Mouse (Mus musculus) lung, postnatal 10 days (tissue): ENCODE measurements around the gene Fanci.

Experiments used
- DNase-seq: peaks from one replicate; pipeline ENCODE4 v3.0.0; 2021

Gene Fanci

DNA sequence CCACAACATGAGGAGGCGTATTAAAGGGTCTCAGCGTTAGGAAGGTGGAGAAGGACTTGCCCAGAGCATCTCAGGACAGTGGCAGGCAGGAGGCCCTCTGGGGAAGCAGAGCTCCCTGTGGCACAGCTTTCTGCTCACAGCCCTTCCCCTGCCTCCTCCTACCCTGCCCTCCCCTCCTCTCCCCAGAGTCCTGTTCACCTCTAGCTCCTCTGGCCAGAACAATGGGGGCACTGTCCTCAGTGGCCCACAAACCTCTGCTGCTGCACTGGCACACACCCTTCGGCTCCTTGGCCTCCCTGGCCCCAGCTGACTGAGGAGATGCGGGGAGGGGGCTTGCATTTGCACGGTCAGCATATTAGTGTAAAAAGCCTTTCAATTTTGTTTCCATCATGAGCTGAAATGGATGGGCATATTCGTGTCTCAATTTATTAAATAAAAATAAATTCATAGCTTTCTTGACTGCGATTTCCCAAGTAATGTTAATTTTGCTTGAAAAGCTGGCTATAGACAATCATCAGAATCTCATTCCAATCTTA lies 3.0 kb upstream of the Fanci start:
- DNase-seq = no peak

DNA sequence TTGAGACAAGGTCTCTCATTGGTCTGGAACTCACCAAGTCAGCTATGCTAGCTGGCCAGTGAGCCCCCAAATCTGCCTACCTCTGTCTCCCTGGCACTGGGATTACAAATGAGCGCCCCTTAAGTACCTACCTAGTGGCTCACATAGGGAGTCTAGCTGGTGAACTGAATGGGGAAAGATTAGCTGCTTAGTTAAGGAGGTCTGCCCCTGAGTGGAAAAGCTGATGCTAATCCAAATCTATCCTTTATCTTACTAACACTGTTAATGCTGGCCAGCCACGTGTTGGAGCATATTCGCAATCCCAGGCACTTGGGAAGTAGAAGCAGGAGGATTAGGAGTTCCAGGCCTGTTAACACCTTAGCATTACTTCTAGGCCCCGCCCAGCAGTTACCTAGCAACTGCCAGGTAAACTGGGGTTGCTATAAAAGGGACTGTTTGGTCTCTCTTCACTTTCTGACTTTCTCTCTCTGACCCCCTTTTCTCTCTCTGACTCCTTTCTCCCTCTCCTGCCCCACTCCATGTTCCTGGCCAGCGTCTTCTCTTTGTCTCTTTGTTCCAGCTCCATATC lies 1.5 kb upstream of the Fanci start:
- DNase-seq = peak; percentile 25

DNA sequence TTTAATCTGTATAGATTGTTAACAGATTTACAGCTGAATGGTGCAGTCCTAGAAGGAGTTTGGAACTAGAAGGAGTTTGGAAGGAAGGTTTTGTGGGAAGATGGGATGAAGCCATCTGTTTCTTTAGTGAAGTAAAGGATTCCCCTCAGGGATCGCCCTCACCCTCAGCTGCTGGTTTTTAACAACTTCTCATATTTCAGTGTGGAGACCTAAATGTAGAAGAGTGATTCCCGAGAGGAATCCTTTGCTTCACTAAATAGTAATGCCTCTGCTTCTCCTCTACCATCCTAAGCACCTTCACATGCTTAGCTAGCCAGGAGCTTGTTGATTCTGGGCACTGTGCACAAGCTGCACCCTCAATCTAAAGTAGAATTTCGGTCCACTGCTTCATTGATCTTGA lies 258 bp upstream of the Fanci start:
- DNase-seq = no peak

DNA sequence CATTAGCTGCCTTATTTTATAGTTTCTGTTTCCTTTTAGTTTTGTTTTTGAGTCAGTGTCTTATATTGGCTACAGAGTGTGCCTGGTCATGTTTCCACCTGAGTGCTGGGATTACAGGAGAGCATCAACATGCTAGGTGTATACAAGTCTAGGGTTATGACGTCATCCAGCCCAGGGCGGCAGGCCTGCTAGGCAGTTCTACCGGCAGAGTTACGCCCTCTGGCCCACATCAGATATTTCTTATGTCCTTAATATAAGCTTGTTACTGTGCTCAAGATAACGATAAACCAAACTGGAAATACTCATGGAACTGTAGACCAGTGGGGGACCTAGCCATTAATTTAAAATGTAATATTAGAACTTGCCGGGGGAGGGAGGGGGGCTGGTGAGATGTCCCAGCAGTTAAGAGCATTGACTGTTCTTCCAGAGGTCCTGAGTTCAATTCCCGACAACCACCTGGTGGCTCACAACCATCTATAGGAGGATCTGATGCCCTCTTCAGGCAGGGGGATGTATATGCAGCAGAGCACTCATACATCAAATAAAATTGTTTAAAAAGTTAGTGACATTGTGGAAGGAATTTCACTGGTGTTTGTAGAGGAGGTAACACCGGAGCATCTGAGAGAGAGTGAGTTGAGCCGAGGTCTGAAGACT lies 1.3 kb downstream of the Fanci start:
- no peak for DNase-seq

DNA sequence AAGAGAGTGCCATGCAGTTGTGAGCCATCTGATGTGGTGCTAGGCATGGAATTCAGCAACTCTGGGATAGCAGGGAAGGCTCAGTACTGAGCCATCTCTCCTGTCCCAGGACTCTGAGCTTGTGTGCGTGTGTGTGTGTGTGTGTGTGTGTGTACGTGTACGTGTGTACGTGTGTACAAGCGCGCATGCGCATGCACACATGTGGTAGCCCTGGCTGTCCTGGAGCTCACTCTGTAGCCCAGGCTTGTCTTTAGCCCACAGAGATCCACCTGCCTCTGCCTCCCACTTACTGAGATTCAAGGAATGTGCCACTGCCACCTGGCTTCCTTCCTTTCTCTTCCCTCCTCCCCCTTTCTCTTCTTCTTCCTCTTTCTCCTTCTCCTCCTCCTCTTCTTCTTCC lies 2.2 kb downstream of the Fanci start:
- DNase-seq = no peak

DNA sequence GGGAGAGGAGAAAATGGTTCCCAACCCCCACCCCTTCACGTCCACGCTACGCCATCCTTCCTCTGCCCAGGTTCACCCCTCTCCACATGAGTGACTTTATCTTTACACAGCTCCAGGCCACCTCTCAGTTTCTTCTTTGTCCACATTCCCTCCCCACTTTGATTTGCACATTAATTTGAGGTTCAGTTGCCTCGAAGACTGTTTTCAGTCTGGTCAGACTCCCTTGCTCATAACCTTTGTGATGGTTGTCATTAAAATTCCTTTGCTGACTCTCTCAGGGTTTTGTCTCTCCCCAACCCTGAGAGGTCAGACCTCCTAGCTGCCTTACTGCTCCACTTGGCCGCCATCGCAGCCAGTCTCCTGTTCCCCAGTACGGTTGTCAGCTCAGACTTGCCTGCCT lies 2.9 kb downstream of the Fanci start:
- DNase-seq = no peak

DNA sequence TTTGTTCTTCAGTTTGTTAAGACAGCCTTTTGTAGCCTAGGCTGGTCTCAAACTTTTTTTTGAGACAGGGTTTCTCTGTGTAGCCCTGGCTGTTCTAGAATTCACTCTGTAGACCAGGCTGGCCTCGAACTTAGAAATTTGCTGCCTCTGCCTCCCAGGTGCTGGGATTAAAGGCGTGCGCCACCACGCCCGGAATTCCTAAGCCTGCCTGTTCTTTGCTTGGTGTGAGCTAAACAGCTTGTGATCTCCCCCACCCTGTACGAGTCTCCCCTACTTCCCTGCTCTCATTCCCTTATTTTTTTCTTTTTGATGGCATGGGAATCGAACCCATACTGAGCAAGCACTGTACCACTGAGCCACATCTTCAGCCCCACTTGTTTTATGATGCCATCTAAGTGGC lies 3.5 kb downstream of the Fanci start:
- no peak for DNase-seq

DNA sequence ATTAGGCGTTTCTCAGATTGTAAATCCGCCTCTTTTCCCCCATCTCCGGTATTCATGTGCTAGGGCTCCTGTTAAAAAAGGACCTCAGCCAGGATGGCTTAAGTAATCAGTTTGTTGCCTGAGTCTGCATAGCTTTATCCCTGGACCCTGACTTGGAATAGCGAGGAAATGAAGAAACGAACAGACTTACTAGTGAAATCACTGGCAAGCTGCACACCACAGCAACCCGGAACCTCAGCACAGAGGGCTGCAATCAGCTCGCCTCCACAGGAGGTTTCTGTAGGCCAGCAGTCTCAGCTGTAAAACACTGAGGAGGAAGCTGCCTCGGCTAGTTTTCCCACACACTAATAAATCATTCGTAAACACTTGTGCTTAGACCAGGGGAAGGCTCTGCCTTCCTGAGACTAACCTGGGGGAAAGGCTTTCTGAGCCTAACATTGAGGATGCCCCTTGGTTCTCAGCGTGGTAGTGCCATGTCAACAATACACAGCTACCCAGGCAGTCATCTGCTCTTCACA lies 5.8 kb downstream of the Fanci start:
- DNase-seq = no peak

DNA sequence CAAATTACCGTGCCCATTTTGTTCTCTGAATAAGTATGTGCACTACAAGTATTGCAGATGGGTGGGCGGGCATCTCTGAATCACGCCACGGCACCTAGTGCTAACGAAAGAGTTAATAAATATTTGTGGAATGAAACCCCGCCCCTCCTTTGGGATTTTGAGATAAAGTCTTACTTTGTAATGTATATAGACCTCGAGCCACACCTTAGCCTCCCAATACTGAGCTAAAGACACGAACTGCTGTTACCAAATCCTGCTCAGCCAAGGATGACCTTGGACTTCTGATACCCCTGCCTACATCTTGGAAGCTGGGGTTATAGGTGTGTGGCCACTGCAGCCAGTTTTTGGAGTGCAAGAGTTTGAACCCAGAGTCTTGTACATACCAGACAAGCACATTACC lies 6.7 kb downstream of the Fanci start:
- DNase-seq = no peak

DNA sequence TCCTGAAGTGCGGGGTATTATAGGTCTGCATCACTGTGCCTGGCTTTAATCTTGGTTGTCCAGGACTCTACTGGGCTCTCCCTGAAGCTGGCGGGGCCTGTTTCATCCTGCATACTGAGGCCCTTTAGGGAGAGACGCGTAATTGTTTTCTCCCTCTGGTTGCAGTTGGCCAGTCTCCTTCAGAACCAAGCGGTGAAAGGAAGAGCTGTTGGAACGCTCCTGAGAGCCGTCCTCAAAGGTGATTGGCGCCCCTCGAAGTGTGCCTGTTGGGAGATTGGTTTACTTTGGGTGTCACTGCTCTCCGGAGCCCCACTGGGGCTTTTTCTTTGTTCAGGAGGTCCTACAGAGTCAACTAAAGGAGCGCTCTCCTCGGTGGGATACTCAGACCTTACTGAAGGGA lies 7.2 kb downstream of the Fanci start:
- no peak for DNase-seq

DNA sequence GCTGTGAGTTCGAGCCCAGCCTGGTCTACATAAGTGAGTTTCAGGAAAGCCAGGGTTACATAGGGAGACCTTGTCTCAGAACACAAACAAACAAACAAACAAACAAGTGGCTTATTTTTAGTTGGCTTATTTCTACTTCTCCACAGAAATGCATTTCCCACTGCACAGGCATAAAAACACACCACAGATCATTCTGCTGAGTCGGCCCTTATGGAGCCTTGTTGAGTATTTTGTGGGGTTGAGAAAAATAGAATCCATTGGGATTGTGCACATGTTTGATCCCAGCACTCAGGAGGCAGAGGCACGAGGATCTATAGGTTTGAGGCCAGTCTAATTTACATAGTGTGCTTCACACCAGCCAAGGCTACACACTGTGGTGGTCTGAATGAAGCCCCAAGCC lies 8.6 kb downstream of the Fanci start:
- no peak for DNase-seq

DNA sequence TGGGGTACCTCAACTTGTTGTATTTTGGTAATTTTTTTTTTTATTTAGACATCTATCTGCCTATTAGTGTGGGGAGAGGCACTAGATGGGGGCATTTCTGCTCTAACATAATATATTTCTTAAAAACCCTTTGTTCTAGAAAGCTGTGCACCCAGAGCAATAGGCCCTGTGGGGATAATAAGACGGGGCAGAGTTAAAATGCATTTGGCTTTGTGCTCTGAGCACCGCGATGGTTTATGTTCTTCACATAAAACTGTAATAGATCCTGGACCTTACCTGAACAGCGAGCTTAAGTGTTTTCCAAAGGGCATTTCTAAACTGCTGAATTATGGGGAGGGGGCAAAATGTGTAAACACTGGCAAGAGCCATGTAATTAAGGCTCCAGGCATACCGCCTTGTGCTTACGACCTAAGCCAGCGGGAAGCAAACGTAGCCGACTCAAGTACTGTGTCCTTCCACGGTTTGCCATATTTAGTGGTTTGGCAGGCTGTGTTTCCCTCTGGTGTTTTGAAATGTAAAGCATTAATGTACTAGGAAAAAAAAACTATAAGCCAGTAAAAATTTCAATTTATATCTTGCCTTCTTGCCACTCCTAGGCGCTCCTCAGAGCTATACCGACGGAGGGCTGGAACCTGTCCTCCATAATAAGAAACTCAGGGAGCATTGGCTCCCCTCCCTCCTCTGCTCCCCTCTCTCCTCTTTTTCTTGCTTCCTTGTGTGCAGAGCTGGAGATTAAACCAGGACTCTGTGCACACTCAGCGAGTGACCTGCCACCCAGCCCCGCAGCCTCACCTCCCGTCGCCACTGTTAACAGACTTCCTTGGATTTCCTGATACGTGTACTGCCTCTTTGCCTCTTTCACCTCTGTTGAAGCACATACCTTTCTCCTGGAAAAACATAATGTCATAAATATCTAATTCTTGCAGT lies 23.0 kb downstream of the Fanci start:
- DNase-seq = no peak

DNA sequence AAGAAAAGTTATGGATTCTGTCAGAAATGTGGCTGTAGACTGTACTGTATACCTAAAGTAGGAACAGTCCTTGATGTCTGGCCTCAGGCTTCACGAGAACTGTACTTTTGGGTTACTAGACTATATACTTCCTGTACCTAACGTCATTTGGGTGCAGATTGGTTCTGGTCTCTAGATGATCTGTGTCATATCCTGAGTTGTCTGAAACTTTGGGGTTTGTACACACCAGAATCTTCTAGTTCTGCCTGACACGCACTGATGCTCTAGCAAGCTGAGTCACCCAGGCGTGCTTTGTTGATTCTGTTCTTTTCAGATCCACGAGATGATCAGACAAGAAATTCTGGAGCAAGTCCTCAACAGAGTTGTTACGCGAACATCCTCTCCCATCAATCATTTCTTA lies 28.2 kb downstream of the Fanci start:
- DNase-seq = no peak

DNA sequence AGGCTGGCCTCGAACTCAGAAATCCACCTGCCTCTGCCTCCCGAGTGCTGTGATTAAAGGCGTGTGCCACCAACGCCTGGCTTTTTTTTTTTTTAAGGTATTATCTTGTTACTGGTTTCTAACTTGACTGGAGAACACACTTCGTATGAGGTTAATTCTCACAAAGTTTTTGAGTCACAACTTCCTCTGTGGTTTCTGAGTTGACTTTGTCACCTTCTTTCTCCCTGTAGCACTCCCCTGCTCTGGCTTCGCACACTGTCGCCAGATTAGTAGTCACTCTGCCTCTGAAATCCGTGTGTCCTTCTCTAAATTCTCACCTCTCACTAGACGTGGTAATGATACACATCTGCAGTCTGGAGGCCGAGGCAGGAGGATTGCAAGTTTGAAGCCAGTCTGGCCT lies 31.1 kb downstream of the Fanci start:
- DNase-seq = no peak

DNA sequence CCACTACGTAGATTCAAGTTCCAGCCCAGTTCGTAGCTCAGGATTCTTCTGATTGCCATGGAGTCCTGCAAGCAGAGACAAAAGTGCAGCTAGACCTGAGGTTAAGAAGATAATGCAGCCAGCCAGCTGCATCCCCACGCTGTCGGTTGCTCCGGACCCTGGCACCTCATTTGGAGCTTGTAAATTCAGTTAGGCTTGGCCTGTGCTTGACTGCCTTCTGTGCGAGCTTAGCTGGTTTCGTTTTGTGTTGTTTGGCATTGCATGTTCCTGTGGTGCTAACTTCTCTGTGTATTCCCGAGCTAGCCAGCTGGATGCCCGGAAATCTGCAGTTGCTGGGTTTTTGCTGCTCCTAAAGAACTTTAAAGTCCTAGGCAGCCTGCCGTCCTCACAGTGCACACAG lies 34.1 kb downstream of the Fanci start:
- DNase-seq = peak; percentile 14

DNA sequence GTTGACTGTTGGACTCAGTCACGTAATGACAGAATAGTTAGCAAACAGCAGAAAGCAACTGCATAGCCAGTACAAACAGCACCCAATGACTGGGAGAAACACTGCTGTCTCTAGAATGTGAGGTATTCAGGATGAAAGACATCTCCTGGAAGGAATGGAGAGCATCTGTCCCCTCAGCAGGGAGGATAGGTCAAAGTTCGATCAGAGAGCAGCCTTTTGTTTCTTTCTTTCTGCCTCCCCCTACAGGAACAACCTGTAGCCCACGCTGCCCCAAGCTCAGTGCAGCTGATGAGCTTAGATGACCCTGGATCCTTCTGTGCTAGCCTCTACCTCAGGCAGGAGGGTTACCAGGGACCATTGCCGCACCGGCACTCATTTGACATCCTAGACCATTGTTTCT lies 36.5 kb downstream of the Fanci start:
- DNase-seq = no peak

DNA sequence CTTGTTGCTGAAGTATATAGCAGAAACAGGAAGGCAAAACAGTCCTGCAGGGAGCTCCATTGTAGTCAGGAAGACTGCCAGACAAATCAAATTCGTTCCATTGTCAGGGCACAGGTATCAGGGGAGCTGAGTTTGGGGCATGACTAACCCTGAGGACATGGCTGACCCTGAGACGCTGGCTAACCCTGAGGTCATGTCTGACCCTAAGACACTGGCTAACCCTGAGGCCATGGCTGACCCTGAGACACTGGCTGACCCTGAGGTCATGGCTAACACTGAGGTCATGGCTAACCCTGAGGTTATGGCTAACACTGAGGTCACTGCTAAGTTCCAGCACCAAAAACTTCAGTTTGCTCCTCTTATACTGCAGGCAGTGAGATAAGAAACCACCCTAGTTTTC lies 48.3 kb downstream of the Fanci start:
- DNase-seq = no peak

DNA sequence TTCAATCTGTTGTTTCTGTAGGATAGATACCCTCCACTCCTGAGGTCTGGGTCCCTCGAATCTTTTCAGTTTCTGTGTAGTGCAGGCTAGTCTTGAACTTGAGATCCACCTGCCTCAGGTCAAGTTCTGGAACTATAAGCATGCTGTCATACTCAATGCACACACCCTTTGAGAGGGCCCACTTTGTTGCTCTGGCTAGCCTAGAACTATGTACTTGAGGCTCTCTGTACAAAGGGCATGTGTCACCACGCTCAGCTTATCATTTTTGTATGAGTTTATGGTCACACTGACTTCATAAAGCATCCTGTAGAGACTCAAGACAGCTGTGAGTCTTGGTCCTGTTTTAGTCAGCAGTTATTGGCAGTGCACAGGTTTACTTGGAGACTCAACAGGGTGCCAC lies 55.3 kb downstream of the Fanci start:
- DNase-seq = no peak

DNA sequence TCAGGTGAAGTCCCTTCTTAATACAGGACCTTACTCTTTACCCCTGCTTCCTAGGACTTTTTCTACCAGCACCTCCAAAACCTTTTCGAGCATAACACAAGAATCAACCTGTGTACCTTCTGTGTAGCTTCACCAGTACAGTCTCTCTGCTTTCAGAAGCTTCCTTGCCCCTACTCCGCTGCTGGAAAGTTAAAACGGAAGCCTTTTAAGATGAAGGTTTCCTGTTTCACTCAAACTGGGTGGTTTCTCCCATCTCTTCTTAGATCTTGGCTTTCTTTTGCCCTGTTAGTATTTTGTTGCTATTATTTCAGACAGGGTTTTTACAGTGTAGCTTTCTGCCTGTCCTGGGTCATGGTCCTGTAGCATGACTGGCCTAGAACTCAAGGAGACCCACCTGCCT lies 55.8 kb downstream of the Fanci start:
- no peak for DNase-seq

DNA sequence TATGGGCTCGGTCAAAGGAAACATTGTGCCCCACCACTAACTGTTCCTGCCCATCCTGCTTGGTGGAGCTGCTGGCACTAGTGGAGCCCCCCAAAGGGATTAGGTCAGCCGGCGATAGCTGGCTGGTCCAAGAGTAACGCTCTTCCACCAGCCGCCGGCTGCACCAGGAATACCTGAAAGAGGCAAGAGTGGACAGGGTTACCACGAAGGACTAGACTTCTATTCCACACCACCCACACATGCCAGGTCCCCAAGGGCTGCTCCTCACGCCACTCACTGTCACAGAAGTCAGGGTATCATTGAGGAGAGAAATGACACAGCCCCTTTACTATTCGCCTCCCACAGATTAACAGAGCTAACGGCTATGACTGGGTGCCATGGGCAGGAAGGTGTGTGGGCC lies 70.0 kb downstream of the Fanci start:
- DNase-seq = no peak

DNA sequence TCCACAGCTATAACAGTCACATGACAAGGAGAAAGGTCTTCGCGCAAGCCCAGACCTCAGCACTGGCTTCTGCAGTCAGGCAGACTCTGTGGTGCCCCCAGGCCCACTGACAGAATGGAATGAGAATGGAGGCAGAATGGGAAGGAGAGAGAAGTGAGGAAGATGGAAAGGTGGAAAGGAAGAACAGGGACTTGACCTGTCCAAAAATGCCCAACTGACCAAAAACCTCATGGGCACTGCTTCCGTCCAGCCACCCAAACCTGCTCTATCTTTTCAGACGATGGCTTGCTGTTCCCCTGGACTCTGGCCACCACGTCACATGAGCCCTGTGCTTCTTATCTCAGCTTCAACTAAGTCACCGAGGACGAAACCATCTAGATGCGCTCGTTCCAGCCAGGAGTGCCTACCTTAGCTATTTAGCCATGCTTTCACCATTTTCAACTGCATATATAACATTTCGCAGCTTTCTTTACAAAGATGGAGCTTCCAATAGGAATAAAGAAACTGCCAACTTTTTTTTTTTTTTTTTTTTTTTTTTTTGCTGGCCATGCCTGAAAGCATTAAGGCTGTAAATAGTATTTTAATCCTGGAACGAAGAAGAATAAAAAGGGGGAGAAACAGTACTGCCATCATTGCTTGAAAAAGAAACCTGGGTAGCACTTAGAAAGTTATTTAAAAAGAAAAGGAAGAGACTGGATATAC lies 71.8 kb downstream of the Fanci start:
- no peak for DNase-seq

DNA sequence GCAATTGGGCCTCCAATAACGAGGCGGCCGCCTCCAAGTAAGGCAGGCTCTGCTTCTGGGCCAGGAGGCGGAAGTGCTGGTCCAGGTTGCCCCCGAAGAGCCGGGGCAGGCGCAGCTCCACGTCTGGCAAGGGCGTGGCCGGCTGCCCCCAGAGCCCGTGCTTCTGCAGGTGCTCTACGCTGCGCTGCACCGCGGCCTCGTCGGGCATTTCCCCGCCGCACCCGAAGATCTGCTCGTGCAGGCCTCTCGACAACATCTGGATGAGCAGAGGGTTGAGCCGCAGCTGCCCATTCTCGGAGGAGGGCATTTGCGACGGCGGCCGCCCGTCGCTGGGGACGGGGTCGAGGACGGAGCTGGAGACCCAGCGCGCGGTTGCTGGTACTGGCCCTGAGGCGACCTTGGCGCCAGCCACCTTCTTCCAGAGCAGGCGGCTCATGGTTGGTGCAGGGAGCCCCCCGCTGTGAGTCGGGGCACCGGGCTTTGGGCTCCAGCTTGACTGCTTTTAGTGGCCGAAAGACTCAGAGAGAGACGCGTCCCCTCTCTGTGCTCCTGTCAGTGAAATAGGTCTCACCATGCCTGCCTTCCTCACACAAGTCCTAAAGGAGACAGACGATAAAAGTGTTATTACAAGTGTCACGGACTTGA lies 73.2 kb downstream of the Fanci start:
- no peak for DNase-seq
